Mouse (Mus musculus) ES-Bruce4 (cell line): ENCODE measurements at regions not wholly inside any gene's neighbourhood (a gene's known extent, or its start where the extent isn't known, plus 50 kb on each side); places are given as distances from the start of the nearest gene placed in this dataset.

Source experiments
- CTCF ChIP-seq: IDR thresholded peaks from one replicate; pipeline ENCODE4 v1.8.1; 2011; ENCODE audit warnings: low read depth, low read length
- POLR2A ChIP-seq: IDR thresholded peaks from one replicate; pipeline ENCODE4 v1.8.1; 2011; ENCODE audit warnings: low read length; ENCODE audit not compliant: insufficient read depth

- TF ChIP-seq CTCF = no peak
- no peak for TF ChIP-seq POLR2A
Observed at GRCm38 (mm10) chr14:113431220-113431619, 116.8 kb downstream of the Tpm3-rs7 start.
